Mouse (Mus musculus): ENCODE results near the gene Cxcl17.

DNA sequence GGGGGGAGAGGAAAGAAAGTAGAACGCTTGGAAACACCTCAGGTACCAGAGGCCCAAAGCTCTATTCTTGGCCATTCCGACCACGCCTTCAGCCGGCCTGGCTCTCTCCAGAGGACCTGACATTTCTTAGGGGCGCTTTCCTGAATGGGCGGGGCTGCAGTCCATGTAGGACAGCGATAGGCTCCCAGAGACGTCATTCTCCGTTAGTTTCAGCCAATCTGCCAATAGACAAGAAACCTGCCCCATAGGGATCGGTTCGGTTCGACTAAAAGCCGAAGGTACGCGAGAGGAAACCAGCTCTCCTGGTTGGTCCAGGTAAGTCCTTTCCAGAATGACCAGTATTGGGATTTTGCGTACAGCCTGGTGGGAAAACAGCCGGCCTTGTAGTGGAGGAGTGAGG, 36.1 kb downstream of the Cxcl17 start:
- no peak for TF ChIP-seq CTCF (IDR thresholded peaks at IDR 0.05; ENCODE audit: low read depth, low read length)
- no peak for TF ChIP-seq POLR2A (IDR thresholded peaks at IDR 0.05; ENCODE audit: extremely low read depth, insufficient read depth, low read length)
